31 mouse cellular contexts compared by ENCODE assay signal in the genomic region with DNA sequence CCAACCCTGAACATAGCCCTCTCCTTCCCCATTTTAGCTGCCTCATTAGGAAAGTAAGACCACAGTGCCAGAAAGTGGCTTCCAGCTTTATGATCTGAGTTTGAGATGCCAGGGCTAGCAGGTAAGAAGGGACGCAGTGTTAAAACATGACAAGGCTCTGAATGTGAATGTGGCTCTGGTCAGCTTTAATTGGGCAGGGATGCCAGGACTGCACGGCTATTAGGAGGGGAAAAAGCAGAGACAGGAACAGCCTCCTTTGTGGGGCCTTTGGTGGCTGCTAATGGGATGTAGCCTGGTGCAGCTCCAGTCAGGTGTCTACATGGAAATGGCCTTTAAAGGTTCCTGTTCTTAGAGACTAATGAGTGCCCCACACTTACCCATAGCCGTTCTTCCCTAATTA. TPM values are rescaled to one million over a fixed set of nuclear protein-coding genes. Genes with fewer than 3 reads are reported as not detected.
DNase-seq lines count a peak whose midpoint lies in the region; ATAC-seq and TF ChIP-seq lines count a peak whose summit lies in the region.
"Had no signal": no experiment of that assay in that cellular context is flagged by ENCODE, and none has a peak within 500 bp of the region (broad histone marks: within the 10 kb centered on the region; RNA-seq: fewer than 3 reads in every experiment).

No protein-coding gene starts in this region.

- no peak for TF ChIP-seq POLR2A in heart, adult 2 months (IDR thresholded peaks at IDR 0.05; ENCODE audit: insufficient read depth, low read depth, low read length)
- TF ChIP-seq POLR2A in brain, embryonic 14.5 days (IDR thresholded peaks at IDR 0.05; ENCODE audit: borderline replicate concordance, extremely low read depth, insufficient read depth, insufficient read length, poor library complexity, severe bottlenecking): no peak

- H3K4me1 ChIP-seq in heart, adult 2 months (ENCODE audit: control insufficient read depth, insufficient read depth, low read length): no peaks in the 10 kb centered on the region
- no peaks in the 10 kb centered on the region for H3K4me1 ChIP-seq in midbrain, embryonic 14.5 days (ENCODE audit: control insufficient read depth, insufficient read depth, low read length)
- no peaks in the 10 kb centered on the region for H3K4me1 ChIP-seq in midbrain, embryonic 10.5 days
- no peaks in the 10 kb centered on the region for H3K4me1 ChIP-seq in midbrain, embryonic 16.5 days (ENCODE audit: control insufficient read depth, insufficient read depth, low read length)
- H3K4me1 ChIP-seq in midbrain, embryonic 13.5 days (replicated peaks): no peaks in the 10 kb centered on the region
- H3K4me1 ChIP-seq: embryonic facial prominence, embryonic 13.5 days; embryonic facial prominence, embryonic 15.5 days; forebrain, embryonic 10.5 days; forebrain, embryonic 12.5 days had no signal

- no peak for TF ChIP-seq EP300 in heart, adult 2 months (IDR thresholded peaks at IDR 0.05; ENCODE audit: insufficient read depth, low read depth, low read length)

- intact Hi-C loops in heart, adult 2 months (cut with DNase I): no loop called here

- H3K79me2 ChIP-seq in heart, adult 2 months (replicated peaks; ENCODE audit: control insufficient read depth, insufficient read depth, low read length): no peaks in the 10 kb centered on the region

- no peaks in the 10 kb centered on the region for H3K36me3 ChIP-seq in heart, adult 2 months (ENCODE audit: control insufficient read depth, insufficient read depth, low read length)
- H3K36me3 ChIP-seq in midbrain, embryonic 14.5 days (ENCODE audit: control insufficient read depth, insufficient read depth, low read length): no peaks in the 10 kb centered on the region
- H3K36me3 ChIP-seq in midbrain, embryonic 10.5 days: no peaks in the 10 kb centered on the region
- no peaks in the 10 kb centered on the region for H3K36me3 ChIP-seq in midbrain, embryonic 16.5 days (ENCODE audit: control insufficient read depth, insufficient read depth, low read length)
- no peaks in the 10 kb centered on the region for H3K36me3 ChIP-seq in midbrain, embryonic 13.5 days
- H3K36me3 ChIP-seq: embryonic facial prominence, embryonic 13.5 days; embryonic facial prominence, embryonic 15.5 days; forebrain, embryonic 10.5 days; forebrain, embryonic 12.5 days; G1E had no signal

- H3K27me3 ChIP-seq in heart, adult 2 months (ENCODE audit: control insufficient read depth, insufficient read depth, low read length): no peaks in the 10 kb centered on the region
- H3K27me3 ChIP-seq in midbrain, embryonic 14.5 days (ENCODE audit: control insufficient read depth, insufficient read depth, low read length): no peaks in the 10 kb centered on the region
- H3K27me3 ChIP-seq in midbrain, embryonic 10.5 days (ENCODE audit: low read depth, poor library complexity, severe bottlenecking): no peaks in the 10 kb centered on the region
- H3K27me3 ChIP-seq in midbrain, embryonic 16.5 days (ENCODE audit: control insufficient read depth, insufficient read depth, low read depth, low read length): no peaks in the 10 kb centered on the region
- no peaks in the 10 kb centered on the region for H3K27me3 ChIP-seq in midbrain, embryonic 13.5 days
- H3K27me3 ChIP-seq: embryonic facial prominence, embryonic 13.5 days; embryonic facial prominence, embryonic 15.5 days; forebrain, embryonic 12.5 days had no signal

- no peak overlapping the region for H3K9ac ChIP-seq in heart, adult 2 months (ENCODE audit: low read depth, low read length)
- no peak overlapping the region for H3K9ac ChIP-seq in midbrain, embryonic 14.5 days (replicated peaks; ENCODE audit: low read length)
- no peak overlapping the region for H3K9ac ChIP-seq in midbrain, embryonic 16.5 days (ENCODE audit: low read depth, low read length)
- no peak overlapping the region for H3K9ac ChIP-seq in midbrain, embryonic 13.5 days (replicated peaks)
- H3K9ac ChIP-seq: embryonic facial prominence, embryonic 13.5 days; embryonic facial prominence, embryonic 15.5 days; forebrain, embryonic 12.5 days had no signal

- 83% methylated on average over 3 of the region's 3 CpGs for WGBS in heart, adult 2 months
- 75% methylated on average over 3 of the region's 3 CpGs for WGBS in midbrain, embryonic 14.5 days
- WGBS in midbrain, embryonic 10.5 days: 87% methylated on average over 3 of the region's 3 CpGs
- 67% methylated on average over 3 of the region's 3 CpGs for WGBS in midbrain, embryonic 16.5 days
- WGBS in midbrain, embryonic 13.5 days: 77% methylated on average over 3 of the region's 3 CpGs

- H3K27ac ChIP-seq in heart, adult 2 months: no peak overlapping the region
- H3K27ac ChIP-seq in midbrain, embryonic 14.5 days (replicated peaks; ENCODE audit: low read depth, low read length): no peak overlapping the region
- no peak overlapping the region for H3K27ac ChIP-seq in midbrain, embryonic 10.5 days (replicated peaks)
- H3K27ac ChIP-seq in midbrain, embryonic 16.5 days (ENCODE audit: low read length): no peak overlapping the region
- H3K27ac ChIP-seq in midbrain, embryonic 13.5 days: no peak overlapping the region
- H3K27ac ChIP-seq: embryonic facial prominence, embryonic 13.5 days; embryonic facial prominence, embryonic 15.5 days; forebrain, embryonic 10.5 days; forebrain, embryonic 12.5 days had no signal

- peak; percentile 75 for DNase-seq in heart, adult 11 months
- DNase-seq in heart, adult 2 months: no peak
- peak; percentile 7 for DNase-seq in midbrain, embryonic 14.5 days
- no peak for DNase-seq in midbrain, embryonic 10.5 days (ENCODE audit: low spot score)
- peak; percentile 39 for DNase-seq in brain, embryonic 14.5 days (ENCODE audit: low read depth)
- DNase-seq in kidney, adult 18-20 months: no peak
- DNase-seq: adrenal gland, adult 8-10 months; adrenal gland, postnatal 14 days; adrenal gland, postnatal 36 days; B cell, adult 2 months; cerebellum, adult 11 months; cerebellum, adult 18-20 months; cerebellum, adult 8-10 months; cerebellum, adult 9-11 months; cerebellum, postnatal 14 days; cerebellum, postnatal 36 days; embryo, embryonic 11 days had no signal

- no peak for ATAC-seq in midbrain, embryonic 14.5 days (ENCODE audit: low FRiP score, low TSS enrichment)
- peak; percentile 51 for ATAC-seq in midbrain, embryonic 16.5 days
- no peak for ATAC-seq in midbrain, embryonic 13.5 days
- ATAC-seq: activated CD4-positive, CD25-positive, alpha-beta regulatory T cell, adult 4 months; CD4-positive, CD25-positive, alpha-beta regulatory T cell, adult 4 months; forebrain, embryonic 14.5 days; Patski had no signal

- no peaks in the 10 kb centered on the region for H3K9me3 ChIP-seq in midbrain, embryonic 14.5 days (ENCODE audit: control insufficient read depth, low read length)
- no peaks in the 10 kb centered on the region for H3K9me3 ChIP-seq in midbrain, embryonic 10.5 days (replicated peaks)
- no peaks in the 10 kb centered on the region for H3K9me3 ChIP-seq in midbrain, embryonic 16.5 days (replicated peaks; ENCODE audit: control insufficient read depth, low read length, poor library complexity, severe bottlenecking)
- H3K9me3 ChIP-seq in midbrain, embryonic 13.5 days: no peaks in the 10 kb centered on the region
- H3K9me3 ChIP-seq: embryonic facial prominence, embryonic 13.5 days; embryonic facial prominence, embryonic 15.5 days; forebrain, embryonic 10.5 days; forebrain, embryonic 12.5 days had no signal

- H3K4me2 ChIP-seq in midbrain, embryonic 14.5 days (ENCODE audit: low read length): no peak overlapping the region
- no peak overlapping the region for H3K4me2 ChIP-seq in midbrain, embryonic 16.5 days (ENCODE audit: low read length)
- no peak overlapping the region for H3K4me2 ChIP-seq in midbrain, embryonic 13.5 days (replicated peaks)
- H3K4me2 ChIP-seq: embryonic facial prominence, embryonic 13.5 days; embryonic facial prominence, embryonic 15.5 days; forebrain, embryonic 12.5 days had no signal

- no peak overlapping the region for H3K4me3 ChIP-seq in heart, adult 2 months
- H3K4me3 ChIP-seq in midbrain, embryonic 14.5 days (replicated peaks; ENCODE audit: low read depth, low read length): no peak overlapping the region
- H3K4me3 ChIP-seq in midbrain, embryonic 10.5 days: no peak overlapping the region
- no peak overlapping the region for H3K4me3 ChIP-seq in midbrain, embryonic 16.5 days (ENCODE audit: low read depth, low read length)
- H3K4me3 ChIP-seq in midbrain, embryonic 13.5 days (replicated peaks): no peak overlapping the region
- H3K4me3 ChIP-seq: embryonic facial prominence, embryonic 13.5 days; embryonic facial prominence, embryonic 15.5 days; erythroblast, embryonic 14.5 days; forebrain, embryonic 10.5 days; forebrain, embryonic 12.5 days had no signal

- TF ChIP-seq CTCF in heart, adult 2 months (IDR thresholded peaks at IDR 0.05): no peak
- TF ChIP-seq CTCF in brain, embryonic 14.5 days (IDR thresholded peaks at IDR 0.05; ENCODE audit: borderline replicate concordance, extremely low read depth, insufficient read depth, insufficient read length): no peak

RNA-seq across cellular contexts. Expression of a gene that starts 52.0 kb away (rescaled TPM):
- under 1 TPM; 0.29 to 0.45 TPM for total RNA-seq in heart, adult 2 months (2021)
- polyA plus RNA-seq in heart, adult 2 months (2012; rRNA removed): 0.88 and 1.1 TPM in 2 replicates
- polyA plus RNA-seq in midbrain, embryonic 14.5 days (2014; fragmentation: Nextera tagmentation; extraction: Ambion mirVana): 24.5 and 33.4 TPM in 2 replicates
- 0.99 and 2.1 TPM in 2 replicates for polyA plus RNA-seq in midbrain, embryonic 10.5 days (2016; fragmentation: Nextera tagmentation; extraction: Ambion mirVana)
- polyA plus RNA-seq in midbrain, embryonic 16.5 days (2015; fragmentation: Nextera tagmentation; extraction: Ambion mirVana): 29.6 and 34.7 TPM in 2 replicates
- polyA plus RNA-seq in midbrain, embryonic 13.5 days (2015; fragmentation: Nextera tagmentation; extraction: Ambion mirVana): 15.2 and 17.3 TPM in 2 replicates
- polyA plus RNA-seq in brain, embryonic 14.5 days (2012; rRNA removed): 52.1 and 66.6 TPM in 2 replicates
- total RNA-seq: CH12.LX; common myeloid progenitor, adult 5-6 weeks had no signal
- polyA plus RNA-seq: activated CD4-positive, CD25-positive, alpha-beta regulatory T cell, adult 4 months; CD4-positive, CD25-positive, alpha-beta regulatory T cell, adult 4 months; G1E had no signal

Comparison
In these comparisons a context has a peak if more than half of its experiments do, and no peak if none do; other contexts are left out.
1. DNase-seq: peak in heart, adult 11 months (single experiment), midbrain, embryonic 14.5 days (single experiment) and brain, embryonic 14.5 days (single experiment); none in heart, adult 2 months (0 of 2), midbrain, embryonic 10.5 days (single experiment) and kidney, adult 18-20 months (single experiment).